Mouse (Mus musculus): ENCODE measurements at regions not wholly inside any gene's neighbourhood (a gene's known extent, or its start where the extent isn't known, plus 50 kb on each side); places are given as distances from the start of the nearest gene placed in this dataset.
A peak's percentile ranks its signal among the peaks of the same experiment; 100 is the strongest.
"Not testable (repeated sequence)": the region's sequence is repeated elsewhere in the genome, so short reads cannot be mapped to it uniquely, and the experiment has no call there.

DNA sequence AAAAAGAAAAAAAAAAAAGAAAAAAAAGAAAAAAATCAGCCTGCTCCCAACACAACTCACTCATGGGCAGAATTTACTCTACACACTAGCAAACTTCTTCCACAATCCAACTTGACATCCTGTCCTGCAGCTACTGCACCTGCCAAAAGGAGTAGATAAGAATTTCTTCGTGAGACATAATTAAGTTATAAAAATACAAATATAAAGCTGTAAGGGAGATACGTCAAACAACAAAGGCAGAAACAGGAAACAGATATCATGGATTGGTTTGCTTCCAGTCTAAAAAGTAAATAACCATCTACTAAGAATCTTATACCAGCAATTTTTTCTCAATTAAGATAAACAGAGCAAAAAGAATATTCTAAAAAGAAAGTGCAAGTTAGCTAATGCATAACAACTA lies 390.3 kb downstream of the Pih1d3 start:
- DNase-seq (ENCODE audit: low read depth), result no peak
- TF ChIP-seq CTCF (IDR thresholded peaks at IDR 0.05; ENCODE audit: borderline replicate concordance, extremely low read depth, insufficient read depth, insufficient read length), result no peak
- no peak for TF ChIP-seq POLR2A (IDR thresholded peaks at IDR 0.05; ENCODE audit: borderline replicate concordance, extremely low read depth, insufficient read depth, insufficient read length, poor library complexity, severe bottlenecking)

DNA sequence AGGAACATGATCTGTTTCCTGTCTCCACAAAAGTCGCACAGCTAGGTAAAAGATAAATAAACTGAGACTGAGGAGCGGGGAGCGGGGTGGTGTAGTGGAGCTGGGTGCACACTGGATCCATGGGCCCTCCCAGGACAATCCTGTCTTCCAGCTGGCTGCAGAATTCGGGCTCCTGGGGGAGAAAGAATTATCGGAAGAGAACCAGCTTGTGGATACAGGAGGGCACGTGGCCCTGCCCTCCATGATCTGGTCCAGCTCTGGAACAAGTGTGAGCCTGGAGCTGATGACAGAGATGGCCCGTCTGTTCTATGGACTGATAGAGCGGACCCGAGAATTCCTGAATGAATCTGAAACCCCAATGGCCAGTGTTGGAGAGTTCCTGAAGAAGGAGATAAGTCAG lies 392.6 kb downstream of the Pih1d3 start:
- not testable (repeated sequence) for DNase-seq (ENCODE audit: low read depth)

DNA sequence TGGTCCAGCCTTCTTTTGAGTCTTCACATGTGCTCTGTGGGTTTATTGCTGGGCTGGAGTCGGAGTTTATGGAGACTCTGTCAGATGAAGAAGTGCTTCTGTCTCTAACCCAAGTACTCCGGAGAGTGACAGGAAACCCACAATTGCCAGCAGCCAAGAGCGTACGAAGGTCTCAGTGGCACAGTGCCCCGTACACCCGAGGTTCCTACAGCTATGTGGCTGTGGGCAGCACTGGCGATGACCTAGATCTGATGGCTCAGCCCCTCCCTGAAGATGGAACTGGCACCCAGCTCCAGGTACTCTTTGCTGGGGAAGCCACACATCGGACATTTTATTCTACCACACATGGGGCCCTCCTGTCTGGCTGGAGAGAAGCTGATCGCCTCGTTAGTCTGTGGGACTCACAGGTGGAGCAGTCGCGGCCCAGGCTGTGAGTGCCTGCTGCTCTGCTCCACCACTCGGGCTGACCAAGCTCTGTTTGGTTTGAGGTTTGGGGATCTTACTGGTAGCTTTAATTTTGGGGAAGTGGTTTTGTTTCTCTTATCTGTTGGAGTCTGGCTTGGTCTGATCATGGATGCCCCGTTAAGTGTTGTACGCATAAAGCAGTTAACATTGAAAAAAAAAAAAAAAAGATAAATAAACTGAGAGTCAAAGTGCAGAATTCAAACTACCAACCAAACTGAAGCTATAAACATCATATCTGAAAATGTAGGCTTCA lies 393.8 kb downstream of the Pih1d3 start:
- DNase-seq (ENCODE audit: low read depth), result not testable (repeated sequence)

DNA sequence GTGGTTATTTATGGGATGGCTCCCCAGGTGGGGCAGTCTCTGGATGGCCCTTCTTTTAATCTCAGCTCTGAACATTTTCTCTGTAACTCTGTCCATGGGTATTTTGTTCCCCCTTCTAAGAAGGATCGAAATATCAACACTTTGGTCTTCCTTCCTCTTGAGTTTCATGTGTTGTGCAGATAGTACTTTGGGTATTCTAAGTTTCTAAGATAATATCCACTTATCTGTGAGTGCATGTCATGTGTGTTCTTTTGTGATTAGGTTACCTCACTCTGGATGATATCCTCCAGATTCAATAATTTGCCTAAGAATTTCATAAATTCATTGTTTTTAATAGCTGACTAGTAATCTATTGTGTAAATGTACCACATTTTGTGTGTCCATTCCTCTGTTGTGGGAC lies 411.7 kb downstream of the Pih1d3 start:
- no peak for TF ChIP-seq CTCF (IDR thresholded peaks at IDR 0.05; ENCODE audit: borderline replicate concordance, extremely low read depth, insufficient read depth, insufficient read length)
- TF ChIP-seq POLR2A (IDR thresholded peaks at IDR 0.05; ENCODE audit: borderline replicate concordance, extremely low read depth, insufficient read depth, insufficient read length, poor library complexity, severe bottlenecking), result no peak
- DNase-seq (ENCODE audit: low read depth), result no peak

DNA sequence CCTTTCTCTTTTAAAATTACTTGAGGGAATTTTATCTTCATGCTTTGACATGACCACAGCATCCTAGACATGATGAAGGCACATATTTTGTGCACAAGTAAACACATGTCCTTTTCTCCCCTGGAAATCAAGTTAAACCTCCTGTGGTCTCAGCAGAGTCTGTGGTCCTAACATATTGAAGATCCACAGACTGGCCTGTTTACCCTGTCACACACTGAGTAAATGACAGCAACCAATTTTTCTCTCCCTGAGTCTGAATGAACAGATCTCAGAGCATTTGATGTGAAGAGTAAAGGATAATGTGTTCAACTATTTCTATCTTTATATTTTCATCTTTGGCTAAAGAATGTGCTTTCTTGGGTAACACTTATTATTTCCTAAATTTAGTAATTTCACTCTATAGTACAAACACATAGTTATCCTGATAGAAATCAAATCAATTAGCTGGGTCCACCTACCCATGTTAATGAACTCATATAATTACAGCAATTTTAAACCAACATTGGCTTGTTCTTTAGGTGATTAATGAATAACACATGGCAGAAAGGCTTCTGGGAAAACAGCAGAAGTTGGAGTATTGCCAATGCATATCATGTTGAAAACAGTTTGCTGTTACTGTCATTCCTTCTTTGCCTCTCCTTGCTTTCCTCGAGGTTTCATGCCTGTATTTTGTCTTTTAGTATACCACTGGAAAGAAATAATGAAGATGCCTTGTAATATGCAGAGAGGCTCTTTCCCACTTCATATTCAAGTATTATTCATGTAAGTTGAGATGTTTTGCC lies 414.1 kb downstream of the Pih1d3 start:
- TF ChIP-seq CTCF (IDR thresholded peaks at IDR 0.05; ENCODE audit: borderline replicate concordance, extremely low read depth, insufficient read depth, insufficient read length), result no peak
- TF ChIP-seq POLR2A (IDR thresholded peaks at IDR 0.05; ENCODE audit: borderline replicate concordance, extremely low read depth, insufficient read depth, insufficient read length, poor library complexity, severe bottlenecking), result no peak
- DNase-seq (ENCODE audit: low read depth), result peak; percentile 82

DNA sequence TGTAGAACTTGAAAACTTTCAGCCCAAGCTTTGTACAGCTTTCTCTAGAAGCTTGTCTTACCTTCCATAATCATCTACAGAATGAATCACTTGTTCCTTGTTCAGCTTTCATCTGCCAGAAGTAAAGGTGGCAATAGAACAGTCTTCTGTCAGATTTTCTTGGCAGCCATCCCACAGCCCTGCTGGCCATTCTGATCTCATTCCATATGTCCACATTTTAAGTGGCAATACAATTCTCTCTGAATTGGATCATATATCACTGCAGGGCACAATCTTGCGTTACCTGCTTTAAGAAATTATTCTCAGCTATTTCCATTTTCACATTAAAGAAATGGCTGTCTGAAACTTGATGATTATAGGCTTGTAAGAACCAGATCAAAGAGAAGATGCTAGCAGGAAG lies 422.5 kb downstream of the Pih1d3 start:
- no peak for TF ChIP-seq CTCF (IDR thresholded peaks at IDR 0.05; ENCODE audit: borderline replicate concordance, extremely low read depth, insufficient read depth, insufficient read length)
- TF ChIP-seq POLR2A (IDR thresholded peaks at IDR 0.05; ENCODE audit: borderline replicate concordance, extremely low read depth, insufficient read depth, insufficient read length, poor library complexity, severe bottlenecking), result no peak
- DNase-seq (ENCODE audit: low read depth), result peak; percentile 53

DNA sequence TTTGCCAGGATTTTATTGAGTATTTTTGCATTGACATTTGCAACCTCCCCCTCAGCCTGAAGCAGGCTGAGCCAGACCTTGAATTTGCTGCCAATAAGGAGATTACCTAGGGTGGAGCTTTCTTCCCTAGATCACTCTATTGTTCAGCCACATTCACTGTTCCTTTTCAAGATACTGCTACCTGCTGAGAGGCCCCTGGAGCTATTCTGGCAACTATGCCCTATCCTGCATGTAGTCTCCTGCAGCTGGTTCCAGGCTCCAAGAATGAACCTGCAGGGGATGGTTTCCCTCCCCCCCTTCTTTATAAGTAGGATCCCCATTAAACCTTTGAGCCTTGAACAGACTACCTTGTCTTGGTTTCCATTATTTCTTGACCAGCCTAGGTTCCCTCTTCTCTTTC lies 455.9 kb downstream of the Pih1d3 start:
- TF ChIP-seq CTCF (IDR thresholded peaks at IDR 0.05; ENCODE audit: borderline replicate concordance, extremely low read depth, insufficient read depth, insufficient read length) (no peak), POLR2A (IDR thresholded peaks at IDR 0.05; ENCODE audit: borderline replicate concordance, extremely low read depth, insufficient read depth, insufficient read length, poor library complexity, severe bottlenecking) (no peak)

More for the DNA sequence above, 455.9 kb downstream of the Pih1d3 start:
- DNase-seq (ENCODE audit: low read depth), result no peak
